Mouse (Mus musculus) right cerebral cortex, postnatal 4 days (tissue): Measurements from ENCODE around the gene Stt3b.
A peak's percentile ranks its signal among the peaks of the same experiment; 100 is the strongest.

Experiments
- DNase-seq: peaks from one replicate; pipeline ENCODE4 v3.0.0-alpha.2; 2022

Stt3b gene

GRCm38 (mm10) chr9:115310346-115311222 lies at the start of gene Stt3b:
Gene Stt3b (minus strand): TSS chr9:115310421.
- peak; percentile 100 for DNase-seq

- DNase-seq: no peak
These were observed 48.2 kb upstream of the Stt3b start for GRCm38 (mm10) chr9:115358421-115358820.

DNA sequence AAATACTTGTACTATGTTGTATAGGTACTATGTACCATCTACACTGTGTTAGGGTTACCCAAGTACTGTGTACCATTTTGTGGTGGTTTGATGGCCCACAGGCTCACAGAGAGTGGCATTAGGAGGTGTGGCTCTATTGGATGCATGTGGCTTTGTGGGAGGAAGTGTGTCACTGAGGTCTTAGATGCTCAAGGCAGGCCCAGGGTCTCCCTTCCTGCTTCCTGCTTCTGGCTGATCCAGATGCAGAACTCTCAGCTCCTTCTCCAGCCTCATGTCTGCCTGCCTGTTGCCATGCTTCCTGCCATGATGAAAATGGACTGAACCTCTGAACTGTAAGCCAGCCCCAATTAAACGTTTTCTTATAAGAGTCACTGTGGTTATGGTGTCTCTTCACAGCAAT lies 47.8 kb upstream of the Stt3b start:
- DNase-seq: no peak

DNA sequence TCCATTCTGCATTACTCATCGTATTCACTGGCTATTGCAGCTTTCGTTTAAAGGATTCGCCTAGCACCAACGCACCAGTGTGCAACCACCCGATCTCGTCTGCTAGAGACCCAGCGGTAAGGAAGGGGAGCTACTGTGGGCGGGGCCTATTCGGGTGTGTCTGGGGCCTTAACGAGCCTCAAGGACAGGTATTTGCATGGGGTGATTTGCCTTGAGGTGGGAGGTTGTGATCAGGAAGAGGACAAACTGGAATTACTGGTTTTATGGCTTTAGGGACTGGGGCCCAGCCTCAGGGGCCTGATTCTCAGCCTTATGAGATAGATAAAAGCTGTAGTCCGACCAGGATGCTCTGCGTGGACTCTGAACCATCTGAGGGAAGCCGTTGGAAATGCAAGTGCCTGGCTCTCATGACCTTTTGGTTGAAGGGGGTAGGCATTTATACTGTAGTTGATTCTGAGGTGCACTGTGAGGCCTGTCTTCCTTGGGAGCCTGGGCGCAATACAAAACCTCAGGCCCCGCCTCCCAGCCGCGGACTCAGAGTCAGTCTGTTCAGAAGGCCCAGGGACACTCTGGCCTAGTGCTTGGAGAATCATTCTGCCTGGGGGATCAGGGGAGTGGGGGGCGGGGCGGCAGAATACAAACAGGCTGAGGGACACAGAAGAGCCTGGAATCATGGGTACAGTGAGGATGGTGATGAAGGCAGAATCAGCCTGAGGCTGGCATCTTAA lies 46.7 kb upstream of the Stt3b start:
- no peak for DNase-seq

- DNase-seq: no peak
These were observed 45.8 kb upstream of the Stt3b start for GRCm38 (mm10) chr9:115355972-115356371.

- DNase-seq: no peak
These were observed 39.7 kb upstream of the Stt3b start for GRCm38 (mm10) chr9:115349741-115350512.

GRCm38 (mm10) chr9:115349106-115349505 lies 38.9 kb upstream of the Stt3b start:
- no peak for DNase-seq

- DNase-seq: no peak
These were observed 34.7 kb upstream of the Stt3b start for GRCm38 (mm10) chr9:115344930-115345329.

GRCm38 (mm10) chr9:115341576-115341975 lies 31.4 kb upstream of the Stt3b start:
- no peak for DNase-seq

DNA sequence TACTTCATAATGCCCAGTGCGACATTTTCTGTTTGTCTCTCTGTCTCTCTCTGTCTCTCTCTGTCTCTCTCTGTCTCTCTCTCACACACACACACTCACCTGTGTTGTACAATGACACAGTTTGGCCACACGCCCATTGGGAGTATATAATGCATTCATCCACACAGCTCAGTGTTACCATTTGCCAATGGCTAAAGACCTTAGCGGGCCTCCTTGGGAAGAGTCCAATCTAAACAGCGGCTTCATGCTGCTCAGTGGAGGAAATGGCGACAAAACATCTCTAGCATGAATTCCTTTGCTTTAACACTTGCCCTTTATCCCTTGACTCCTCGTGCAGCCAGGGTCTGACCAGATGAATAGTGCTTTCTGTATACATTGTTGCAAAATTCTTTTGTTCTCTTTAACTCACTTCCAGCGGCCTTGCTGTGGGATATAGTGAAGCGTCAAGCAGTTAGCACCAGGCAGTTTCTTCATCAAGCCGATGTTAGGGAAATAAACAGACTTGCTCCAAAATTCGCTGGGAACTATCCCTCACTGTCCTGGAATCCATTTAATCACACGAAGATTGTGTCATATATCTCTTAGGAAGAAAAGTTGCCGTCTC lies 30.1 kb upstream of the Stt3b start:
- peak; percentile 8 for DNase-seq

GRCm38 (mm10) chr9:115338816-115339215 lies 28.6 kb upstream of the Stt3b start:
- peak; percentile 49 for DNase-seq

- DNase-seq: no peak
These were observed 22.8 kb upstream of the Stt3b start for GRCm38 (mm10) chr9:115333016-115333415.

DNA sequence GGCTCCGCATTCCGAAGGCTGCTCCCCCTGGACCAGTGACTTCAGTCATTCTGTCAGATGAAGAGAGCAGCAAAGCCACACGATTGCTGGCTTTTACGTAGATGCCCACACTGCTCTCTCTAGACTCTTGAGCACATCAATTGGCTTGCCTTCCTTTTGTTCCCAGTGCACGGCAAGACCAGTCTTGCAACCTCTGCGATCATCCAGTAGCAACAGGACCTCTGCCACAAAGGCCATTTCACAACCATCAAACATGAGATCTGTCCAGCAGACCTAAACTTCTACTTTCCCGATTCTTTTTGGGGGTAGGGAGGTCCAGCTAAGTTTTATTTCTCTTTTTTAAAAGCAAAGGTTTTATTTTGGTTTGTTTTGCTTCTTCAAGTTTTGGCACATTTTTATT lies 22.1 kb upstream of the Stt3b start:
- no peak for DNase-seq

- DNase-seq: no peak
These were observed 20.7 kb upstream of the Stt3b start for GRCm38 (mm10) chr9:115330861-115331476.

DNA sequence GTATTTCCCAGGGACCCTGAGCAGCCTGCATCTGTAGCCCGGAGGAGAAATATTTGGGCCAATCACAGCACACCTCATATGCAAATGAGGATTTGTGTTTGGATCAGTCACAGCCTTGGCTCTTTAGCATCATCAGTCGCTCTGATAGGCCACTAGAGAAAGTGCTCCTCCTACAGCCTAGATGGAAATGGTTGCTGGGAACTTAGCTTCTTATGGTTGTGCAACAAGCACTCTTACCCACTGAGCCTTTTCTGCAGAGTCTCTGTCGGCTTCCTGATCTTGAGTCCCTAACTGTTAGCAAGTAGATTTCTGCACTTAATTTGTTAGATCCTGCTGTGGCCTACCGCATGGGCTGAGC lies 16.3 kb upstream of the Stt3b start:
- no peak for DNase-seq

GRCm38 (mm10) chr9:115325831-115326532 lies 15.8 kb upstream of the Stt3b start:
- DNase-seq: no peak

DNA sequence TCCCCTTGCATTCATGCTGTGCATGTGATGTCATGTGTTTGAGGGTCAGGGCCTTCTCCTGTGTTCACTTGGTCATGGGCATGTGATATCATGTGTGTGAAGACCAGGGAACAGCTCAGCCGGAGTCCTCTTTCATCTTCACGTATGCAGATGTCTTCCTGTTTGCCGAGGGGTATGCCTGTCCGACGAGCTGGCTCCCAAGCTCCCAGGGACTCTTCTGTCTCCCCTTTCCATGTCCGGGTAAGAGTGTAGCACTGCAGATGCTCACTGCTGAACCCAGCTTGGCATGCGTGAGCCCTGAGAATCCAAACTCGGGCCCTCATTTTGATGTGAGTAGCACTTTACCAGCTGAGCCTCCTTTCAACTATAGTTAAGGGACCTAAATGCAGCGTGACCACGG lies 13.4 kb upstream of the Stt3b start:
- no peak for DNase-seq

- DNase-seq: no peak
These were observed 12.2 kb upstream of the Stt3b start for GRCm38 (mm10) chr9:115322385-115322784.

GRCm38 (mm10) chr9:115321052-115321451 lies 10.8 kb upstream of the Stt3b start:
- no peak for DNase-seq

GRCm38 (mm10) chr9:115320156-115320555 lies 9.9 kb upstream of the Stt3b start:
- no peak for DNase-seq

DNA sequence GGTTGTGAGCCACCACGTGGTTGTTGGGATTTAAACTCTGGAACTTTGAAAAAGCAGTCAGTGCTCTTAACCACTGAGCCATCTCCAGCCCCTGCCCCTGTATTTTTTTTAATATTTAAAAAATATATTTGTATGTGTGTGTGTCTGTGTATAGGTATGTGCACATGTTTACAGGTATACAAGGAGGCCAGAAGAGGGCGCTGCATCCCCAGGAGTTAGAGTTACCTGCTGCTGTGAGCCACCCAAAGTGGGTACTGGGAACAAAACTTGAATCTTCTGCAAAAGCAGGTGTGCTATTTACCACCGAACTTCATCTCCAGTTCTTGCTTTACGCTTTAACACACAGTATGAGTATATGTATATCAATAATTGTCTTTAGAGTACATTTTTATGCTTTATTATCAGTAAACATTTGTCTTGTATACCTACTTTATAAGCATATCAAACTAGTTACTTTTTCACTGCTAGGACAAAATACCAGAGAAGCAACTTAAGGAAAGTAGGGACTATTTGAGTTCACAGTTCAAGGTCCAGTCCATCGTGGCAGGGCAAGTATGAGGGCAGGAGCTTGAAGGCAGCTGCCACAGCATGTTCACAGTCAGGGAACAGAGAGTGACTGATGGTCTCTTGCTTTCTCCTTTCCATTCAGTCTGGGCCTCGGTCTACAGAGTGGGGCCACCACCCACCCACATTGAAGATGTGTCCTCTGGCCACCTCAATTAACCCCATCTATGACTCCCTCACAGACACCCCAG lies 8.6 kb upstream of the Stt3b start:
- no peak for DNase-seq
